Comparison of ENCODE assay signal across 25 mouse cellular contexts in the genomic region with DNA sequence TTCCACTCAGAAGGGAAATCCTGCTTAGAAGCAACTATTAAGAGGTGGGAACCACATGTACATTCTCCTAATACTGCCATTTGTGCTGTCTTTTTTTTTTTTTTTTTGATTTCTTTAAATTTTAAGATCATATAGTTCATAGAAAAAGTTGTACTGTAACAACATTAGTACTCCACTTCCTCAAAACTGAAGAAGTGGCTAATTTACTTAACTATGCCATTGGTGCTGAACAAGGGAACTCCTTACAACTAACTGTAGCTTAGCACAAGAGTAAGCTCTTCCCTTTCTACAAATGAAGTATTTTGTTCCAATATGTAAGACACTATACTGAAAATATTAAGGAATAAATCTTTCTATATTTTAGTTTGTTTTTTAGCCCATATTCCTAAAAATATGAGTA. TPM values are rescaled to one million over a fixed set of nuclear protein-coding genes. Genes with fewer than 3 reads are reported as not detected.
DNase-seq lines count a peak whose midpoint lies in the region; ATAC-seq and TF ChIP-seq lines count a peak whose summit lies in the region.
"Had no signal": no experiment of that assay in that cellular context is flagged by ENCODE, and none has a peak within 500 bp of the region (broad histone marks: within the 10 kb centered on the region; RNA-seq: fewer than 3 reads in every experiment).

No protein-coding gene starts in this region.

- peaks cover 0 to 12% of the 10 kb centered on the region in 2 experiments for H3K36me3 ChIP-seq in CH12.LX (replicated peaks in 1 of 2; ENCODE audit: control insufficient read depth in 1 of 2, insufficient read depth in 1 of 2, low read length in 1 of 2)
- H3K36me3 ChIP-seq in splenic B cell, adult 2 months (ENCODE audit: control insufficient read depth, insufficient read depth, low read length, poor library complexity, severe bottlenecking) = no peaks in the 10 kb centered on the region
- H3K36me3 ChIP-seq in forebrain, embryonic 12.5 days (replicated peaks) = no peaks in the 10 kb centered on the region
- H3K36me3 ChIP-seq: forebrain, embryonic 10.5 days; hindbrain, embryonic 10.5 days; hindbrain, embryonic 13.5 days; intestine, embryonic 15.5 days had no signal

- no peak for DNase-seq in CH12.LX (ENCODE audit: extremely low read depth)
- DNase-seq in MEL-GATA-1-ER (ENCODE audit: extremely low read depth, low read depth) = peak; percentile 50
- DNase-seq in splenic B cell, adult 2 months (ENCODE audit: low read depth, low spot score) = peak; percentile 46
- no peak for DNase-seq in retina, embryonic 14.5 days (ENCODE audit: low spot score)
- DNase-seq in left cerebral cortex, postnatal 36 days (ENCODE audit: low spot score in 2 of 2) = no peak
- no peak for DNase-seq in frontal cortex, postnatal 10 days (ENCODE audit: low spot score in 2 of 2)
- DNase-seq: adrenal gland, adult 2 months; adrenal gland, postnatal 14 days; B cell, adult 2 months; cerebellum, adult 11 months; cerebellum, adult 2 months; cerebellum, adult 9-11 months; cerebellum, postnatal 36 days; forebrain, postnatal 0 days; gastrocnemius, postnatal 25 days; heart, postnatal 36 days had no signal

- peaks cover 56% of the 10 kb centered on the region for H3K79me2 ChIP-seq in CH12.LX (replicated peaks; ENCODE audit: control insufficient read depth, extremely low read depth, insufficient read depth, poor library complexity, severe bottlenecking)

- no peaks in the 10 kb centered on the region for H3K27me3 ChIP-seq in CH12.LX (replicated peaks)
- H3K27me3 ChIP-seq in splenic B cell, adult 2 months (ENCODE audit: control insufficient read depth, insufficient read depth, low read length, poor library complexity, severe bottlenecking) = no peaks in the 10 kb centered on the region
- H3K27me3 ChIP-seq in forebrain, embryonic 12.5 days = no peaks in the 10 kb centered on the region
- H3K27me3 ChIP-seq: hindbrain, embryonic 13.5 days; intestine, embryonic 15.5 days had no signal

- peaks cover 2 to 53% of the 10 kb centered on the region in 2 experiments; a peak in 3 of 4 replicates for H3K4me1 ChIP-seq in CH12.LX (ENCODE audit: control insufficient read depth in 1 of 2, insufficient read depth in 2 of 2)
- peaks cover 13% of the 10 kb centered on the region for H3K4me1 ChIP-seq in forebrain, embryonic 12.5 days
- H3K4me1 ChIP-seq: intestine, embryonic 15.5 days had no signal

- in situ Hi-C loops in CH12.LX (cut with MboI; ENCODE audit: low pct_ligation_motif_present, low pct_unique_long_range_greater_than_20kb, low sequenced_read_pairs) = no loop called here

- dilution Hi-C loops in CH12.LX (cut with MboI; ENCODE audit: extremely low pct_ligation_motif_present, extremely low pct_unique_long_range_greater_than_20kb, low sequenced_read_pairs) = no loop called here

- H3K4me3 ChIP-seq in CH12.LX (replicated peaks in 1 of 3; ENCODE audit: low read depth in 2 of 3, low read length in 2 of 3, poor library complexity in 1 of 3) = no peak overlapping the region
- no peak overlapping the region for H3K4me3 ChIP-seq in forebrain, embryonic 12.5 days (replicated peaks)
- H3K4me3 ChIP-seq: forebrain, embryonic 10.5 days; hindbrain, embryonic 10.5 days; hindbrain, embryonic 13.5 days; intestine, embryonic 15.5 days had no signal

- no peak overlapping the region for H3K27ac ChIP-seq in CH12.LX (ENCODE audit: insufficient read depth, low read depth)
- H3K27ac ChIP-seq in forebrain, embryonic 12.5 days = no peak overlapping the region
- H3K27ac ChIP-seq: forebrain, embryonic 10.5 days; hindbrain, embryonic 10.5 days; hindbrain, embryonic 13.5 days; intestine, embryonic 15.5 days had no signal

- intact Hi-C loops in left cerebral cortex, postnatal 36 days (cut with DNase I) = no loop called here

- ATAC-seq in megakaryocyte, adult 5-6 weeks (ENCODE audit: poor library complexity, severe bottlenecking) = 0 out of 2 replicates have a peak, but pooled peaks have one; percentile 33
- ATAC-seq in forebrain, embryonic 12.5 days (ENCODE audit: low FRiP score) = no peak
- ATAC-seq: forebrain, embryonic 14.5 days; forebrain, postnatal 0 days; hindbrain, embryonic 16.5 days; intestine, embryonic 15.5 days had no signal

- no peaks in the 10 kb centered on the region for H3K9me3 ChIP-seq in CH12.LX (replicated peaks; ENCODE audit: low read length)
- no peaks in the 10 kb centered on the region for H3K9me3 ChIP-seq in forebrain, embryonic 12.5 days
- H3K9me3 ChIP-seq: forebrain, embryonic 10.5 days; hindbrain, embryonic 10.5 days; hindbrain, embryonic 13.5 days; intestine, embryonic 15.5 days had no signal

- no peak for TF ChIP-seq RAD21 in CH12.LX (IDR thresholded peaks at IDR 0.05; ENCODE audit: low read depth, low read length)

- H3K9ac ChIP-seq in CH12.LX (ENCODE audit: insufficient read depth, low read depth) = no peak overlapping the region
- no peak overlapping the region for H3K9ac ChIP-seq in forebrain, embryonic 12.5 days
- H3K9ac ChIP-seq: forebrain, postnatal 0 days; hindbrain, embryonic 13.5 days; intestine, embryonic 15.5 days had no signal

- no peak for TF ChIP-seq CTCF in CH12.LX (conservative IDR thresholded peaks at IDR 0.05 in 1 of 2, IDR thresholded peaks at IDR 0.05 in 1 of 2; ENCODE audit: low read depth in 2 of 2, low read length in 2 of 2)

- TF ChIP-seq POLR2A in CH12.LX (IDR thresholded peaks at IDR 0.05; ENCODE audit: low read depth, low read length) = no peak

- no peak for TF ChIP-seq EP300 in CH12.LX (IDR thresholded peaks at IDR 0.05; ENCODE audit: low read length)

- no peak overlapping the region for H3K4me2 ChIP-seq in CH12.LX (ENCODE audit: insufficient read depth, low read depth, poor library complexity, severe bottlenecking)
- no peak overlapping the region for H3K4me2 ChIP-seq in forebrain, embryonic 12.5 days
- H3K4me2 ChIP-seq: heart, embryonic 11.5 days; hindbrain, embryonic 13.5 days; intestine, embryonic 15.5 days had no signal

TF ChIP-seq in CH12.LX, 34 proteins besides CTCF, POLR2A, EP300 and RAD21:
- TF ChIP-seq CHD1 (IDR thresholded peaks at IDR 0.05; ENCODE audit: low read depth, low read length) = 0 out of 2 replicates have a peak, but pooled peaks have one; percentile 48
- TF ChIP-seq KAT2A (IDR thresholded peaks at IDR 0.05; ENCODE audit: insufficient replicate concordance, low read length) = no peak
- no peak for TF ChIP-seq ELF1 (IDR thresholded peaks at IDR 0.05; ENCODE audit: low read depth, low read length)

RNA-seq across cellular contexts. Expression of a gene that starts 6.6 kb away (rescaled TPM):
- total RNA-seq in CH12.LX (2012; rRNA removed) (107 and 132 TPM in 2 replicates), CH12.LX (2014; rRNA removed) (182 and 270 TPM in 2 replicates)
- 126 and 150 TPM in 2 replicates for polyA plus RNA-seq in CH12.LX (2012; ENCODE audit: insufficient read length, low read depth)
- total RNA-seq in megakaryocyte, adult 5-6 weeks (2015) = 136 and 170 TPM in 2 replicates
- total RNA-seq in megakaryocyte, adult 5-6 weeks (2017) = 118 and 133 TPM in 2 replicates
- 100 to 1,000 TPM; 331 to 391 TPM for total RNA-seq in left cerebral cortex, postnatal 36 days (2021)
- 37.8 and 40.6 TPM in 2 replicates for polyA plus RNA-seq in forebrain, embryonic 12.5 days (2016; fragmentation: Nextera tagmentation; extraction: Ambion mirVana)

Comparison
In these comparisons a context has a peak if more than half of its experiments do, and no peak if none do; other contexts are left out.
1. DNase-seq: peak in MEL-GATA-1-ER (single experiment) and splenic B cell, adult 2 months (single experiment); none in CH12.LX (single experiment), retina, embryonic 14.5 days (single experiment), left cerebral cortex, postnatal 36 days (0 of 2) and frontal cortex, postnatal 10 days (0 of 2).